Mouse (Mus musculus) T-helper 17 cell (primary cell): ENCODE results near the gene Gtf2h4.

Experiments
- in situ Hi-C, 2 experiments: fragments of 300-600 bp; cut with MboI, MseI; formaldehyde crosslinking; loops; 1 replicate in 1 of 2; 2 replicates in 1 of 2; pipeline ENCODE4 v1.15.1; 2025; ENCODE audit warnings: high pct_unique_total_duplicates in 2 of 2

Gene Gtf2h4

GRCm38 (mm10) chr17:35643609-35644236, 29.8 kb downstream of the Gtf2h4 start, which contains the start of gene Mucl3:
Mucl3 (minus strand) TSS chr17:35643695.
- in situ Hi-C loops: no loop called here

DNA sequence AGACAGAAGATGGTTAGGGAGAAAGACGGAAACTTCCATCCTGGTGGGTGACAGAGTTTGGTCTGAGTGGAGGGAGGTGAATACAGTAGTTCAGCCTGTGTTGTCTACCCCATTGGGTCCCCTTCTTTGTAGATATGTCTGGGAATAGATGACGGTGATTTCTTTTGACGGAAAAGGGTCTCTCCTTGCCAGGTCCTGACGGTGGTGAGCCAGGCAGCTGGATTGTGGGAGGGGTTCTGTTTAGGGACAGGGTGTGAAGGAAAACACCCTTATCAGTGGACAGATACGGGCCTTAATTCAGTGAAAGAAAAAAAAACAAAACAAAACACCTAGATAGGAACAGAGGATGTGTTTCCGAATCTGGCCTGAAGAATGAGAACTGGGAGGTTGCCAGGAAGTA, 34.2 kb downstream of the Gtf2h4 start:
- in situ Hi-C loops: loop anchor here (5.0 kb wide), 2 partner anchors 93 to 98 kb away; no protein-coding TSS in a partner anchor

GRCm38 (mm10) chr17:35638475-35639190, 34.9 kb downstream of the Gtf2h4 start:
- in situ Hi-C loops: loop anchor here (5.0 kb wide), 2 partner anchors 94 to 99 kb away; no protein-coding TSS in a partner anchor

DNA sequence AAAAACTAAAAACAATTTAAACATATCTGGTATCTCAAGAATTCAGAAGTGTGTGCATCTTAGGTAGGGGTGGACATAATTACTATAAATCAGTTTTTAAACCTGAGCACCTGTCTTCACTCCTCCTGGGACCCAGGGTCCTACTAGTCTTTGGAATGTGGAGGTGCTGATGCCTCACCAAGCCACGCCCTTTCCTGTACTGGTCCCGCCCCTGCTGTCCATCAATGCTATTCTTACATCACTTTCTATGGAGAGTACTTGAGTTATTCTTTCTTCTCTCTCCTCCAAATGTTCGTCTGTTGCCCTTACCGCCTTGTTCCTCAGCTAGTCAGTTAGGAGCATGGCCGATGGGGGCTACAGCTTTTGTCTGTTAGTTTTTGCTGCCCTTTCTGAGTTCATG, 37.2 kb downstream of the Gtf2h4 start:
- in situ Hi-C loops: loop anchor here (5.0 kb wide), 2 partner anchors 96 to 101 kb away; no protein-coding TSS in a partner anchor

DNA sequence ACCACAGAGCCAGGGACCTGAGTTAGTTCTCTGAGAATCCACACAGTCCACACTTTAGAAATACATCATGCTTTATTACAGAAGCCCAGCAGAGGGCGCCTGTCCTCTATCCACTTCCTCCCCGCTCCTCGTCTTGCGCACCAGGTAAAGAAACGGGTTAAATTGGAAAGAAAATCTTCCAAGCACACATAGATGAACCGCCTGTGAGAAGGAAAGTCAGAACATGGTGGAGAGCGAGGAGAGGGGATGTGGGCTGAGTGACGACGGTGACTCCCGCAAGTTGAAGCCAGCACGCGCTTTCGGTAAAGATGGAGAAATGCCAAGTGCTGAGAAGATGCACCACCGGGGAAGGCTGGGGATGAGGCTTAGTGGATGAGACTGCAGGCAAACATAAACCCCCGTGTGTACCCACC, 37.8 kb downstream of the Gtf2h4 start:
- in situ Hi-C loops: loop anchor here (5.0 kb wide), 2 partner anchors 97 to 102 kb away; no protein-coding TSS in a partner anchor

GRCm38 (mm10) chr17:35635202-35635601, 38.3 kb downstream of the Gtf2h4 start:
- in situ Hi-C loops: loop anchor here (5.0 kb wide), 2 partner anchors 97 to 102 kb away; no protein-coding TSS in a partner anchor

- in situ Hi-C loops: no loop called here
These were observed 39.5 kb downstream of the Gtf2h4 start for GRCm38 (mm10) chr17:35633992-35634391.

GRCm38 (mm10) chr17:35626537-35626936, 47.0 kb downstream of the Gtf2h4 start, which contains the start of gene Gm9573:
Gm9573 (minus strand) TSS chr17:35626637.
- in situ Hi-C loops: no loop called here
